Mouse (Mus musculus): Measurements from ENCODE around the gene Zfp92.
"Not testable (repeated sequence)": the region's sequence is repeated elsewhere in the genome, so short reads cannot be mapped to it uniquely, and the experiment has no call there.

Zfp92 gene

GRCm38 (mm10) chrX:73410880-73411517 is at the start of gene Zfp92:
TSS of gene Zfp92 (plus strand) at chrX:73411096.
- peak; percentile 14 for DNase-seq

- DNase-seq: no peak
Observed at GRCm38 (mm10) chrX:73363291-73363690, 47.6 kb upstream of the Zfp92 start.

DNA sequence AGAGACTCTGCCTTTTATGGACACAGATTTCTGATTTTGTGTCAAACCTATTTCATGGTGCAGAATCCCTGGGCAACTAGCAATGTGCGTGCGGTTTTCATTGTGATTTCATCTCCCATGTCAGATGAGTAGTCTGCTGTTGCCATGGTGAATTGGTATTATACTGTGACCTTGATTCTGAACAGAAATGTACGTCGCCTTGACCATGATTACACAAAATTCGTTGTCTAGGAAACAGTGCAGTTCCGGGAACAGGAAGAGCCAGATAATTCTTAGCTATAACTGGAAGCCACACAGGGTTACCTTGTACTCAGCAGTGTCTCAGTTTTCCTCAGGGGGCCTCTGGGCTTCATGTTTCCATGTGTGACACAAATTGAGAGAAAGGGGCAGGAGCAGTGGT is 26.5 kb upstream of the Zfp92 start:
- no peak for DNase-seq

DNA sequence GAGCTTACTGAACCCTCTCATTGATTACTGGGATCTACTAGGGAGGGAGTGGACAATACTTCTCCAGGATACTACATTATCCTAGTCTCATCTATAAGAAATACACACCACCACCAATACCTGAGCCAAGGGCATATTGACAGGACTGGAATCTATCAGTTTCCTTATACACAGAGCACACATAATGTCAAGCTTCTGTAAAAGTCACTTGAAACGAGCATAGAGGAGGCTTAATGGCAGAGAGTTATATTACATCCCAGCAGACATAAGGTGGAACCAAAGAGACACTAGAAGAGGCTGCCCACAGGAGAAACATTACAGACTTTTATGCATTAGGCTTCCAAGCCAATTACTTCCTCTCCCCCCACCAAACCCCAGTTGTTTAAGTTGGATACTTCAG is 26.0 kb upstream of the Zfp92 start:
- DNase-seq: no peak

- DNase-seq: no peak
Observed at GRCm38 (mm10) chrX:73391481-73391880, 19.4 kb upstream of the Zfp92 start.

DNA sequence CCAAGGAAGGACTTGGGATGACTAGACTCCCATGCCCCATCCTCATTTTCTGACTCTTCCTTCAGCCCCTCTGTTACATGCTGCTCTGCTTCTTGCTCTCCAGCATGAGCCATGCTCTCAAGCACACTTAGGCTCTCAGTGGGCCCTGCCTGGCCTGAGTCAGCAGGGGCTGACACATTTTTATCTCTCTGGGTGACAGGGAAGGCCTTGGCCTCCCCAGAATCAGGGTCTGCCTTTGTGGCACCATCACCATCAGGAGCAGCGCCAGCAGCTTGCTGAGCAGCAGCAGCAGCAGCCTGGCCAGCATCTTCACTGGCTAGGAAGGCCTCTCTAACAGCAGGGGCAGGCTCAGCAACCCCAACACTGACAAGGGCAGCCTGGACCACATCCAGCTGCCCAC is 14.4 kb upstream of the Zfp92 start:
- DNase-seq: no peak

DNA sequence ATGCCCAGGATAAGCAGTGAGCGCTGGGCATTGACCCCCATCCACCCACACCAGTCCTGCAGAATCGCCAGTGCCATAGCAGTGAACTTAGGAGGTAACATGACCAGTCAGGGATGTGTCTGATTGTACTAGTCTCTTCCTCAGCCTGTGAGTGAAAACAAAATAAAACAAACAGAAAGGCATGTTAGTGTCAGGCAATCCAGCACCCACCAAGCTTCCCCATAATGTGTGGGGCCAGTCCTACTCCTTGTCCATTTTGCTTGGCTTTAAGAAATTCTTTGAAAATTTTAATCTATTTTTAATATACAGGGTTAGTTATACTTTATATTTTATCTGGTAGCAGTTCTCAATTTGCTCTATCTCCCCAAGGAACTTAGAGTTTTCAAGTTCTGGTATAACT is 12.3 kb upstream of the Zfp92 start, which contains the start of gene Gm18336:
Gm18336 (minus strand) TSS at position 101 of the 400 bp plus-strand sequence.
- DNase-seq: not testable (repeated sequence)

DNA sequence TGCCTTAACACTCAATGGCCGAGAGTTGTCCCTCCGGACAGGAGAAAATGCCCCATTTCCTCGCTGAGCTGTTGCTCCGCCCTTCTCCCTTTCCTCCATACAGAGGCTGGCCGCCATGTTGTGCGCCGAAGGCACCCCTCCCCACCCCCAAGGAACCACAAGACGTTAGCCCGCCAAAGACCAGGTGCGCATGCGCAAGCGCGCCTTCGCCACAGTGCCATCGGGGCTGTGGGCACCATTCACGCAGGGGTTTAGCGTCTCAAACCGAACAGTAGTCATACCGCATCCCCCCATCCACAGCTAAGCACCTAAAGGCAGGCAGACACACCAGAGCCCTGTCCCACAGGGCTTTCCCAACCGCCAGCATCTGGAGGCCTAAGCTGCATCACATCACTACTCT is 9.9 kb upstream of the Zfp92 start:
- no peak for DNase-seq

DNA sequence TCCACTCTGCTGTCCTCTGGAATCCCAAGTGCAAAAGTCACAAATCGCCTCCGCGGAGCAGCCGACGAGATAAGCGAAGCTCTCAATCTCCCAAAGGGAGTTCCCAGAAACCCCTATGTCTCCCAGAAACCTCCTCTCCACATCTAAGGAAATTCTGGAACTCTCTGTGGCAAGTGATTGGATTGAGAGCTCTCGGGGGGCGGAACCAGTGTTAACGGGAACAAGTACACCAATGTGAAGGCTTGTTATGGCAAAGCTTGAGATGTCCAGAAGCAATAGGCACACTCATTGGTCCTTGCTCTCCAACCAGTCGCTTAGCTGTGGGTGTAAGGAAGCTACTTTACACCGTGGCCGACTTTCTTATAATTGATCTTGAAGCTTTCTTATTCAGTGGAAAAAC is 9.3 kb upstream of the Zfp92 start:
- no peak for DNase-seq

- no peak for DNase-seq
Observed at GRCm38 (mm10) chrX:73412767-73413166, 1.9 kb downstream of the Zfp92 start.

DNA sequence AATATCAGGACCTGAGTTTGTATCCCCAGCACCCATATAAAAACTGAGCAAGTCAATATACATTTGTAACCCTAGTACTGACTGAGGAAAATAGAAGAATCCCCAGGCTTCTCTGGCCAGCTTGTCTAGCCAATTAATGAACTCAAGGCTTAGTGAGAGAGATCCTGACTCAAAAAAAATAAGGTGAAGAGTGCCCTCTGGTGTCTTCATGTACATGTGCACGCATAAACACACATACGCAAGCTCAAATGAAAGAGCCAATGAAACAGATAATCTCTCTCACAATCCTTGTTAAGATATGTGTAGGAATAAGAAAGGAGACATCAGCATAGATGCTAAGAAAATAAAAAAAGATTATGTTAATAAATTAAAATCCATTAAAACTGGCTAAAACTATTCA is 19.1 kb downstream of the Zfp92 start:
- DNase-seq: peak; percentile 38

DNA sequence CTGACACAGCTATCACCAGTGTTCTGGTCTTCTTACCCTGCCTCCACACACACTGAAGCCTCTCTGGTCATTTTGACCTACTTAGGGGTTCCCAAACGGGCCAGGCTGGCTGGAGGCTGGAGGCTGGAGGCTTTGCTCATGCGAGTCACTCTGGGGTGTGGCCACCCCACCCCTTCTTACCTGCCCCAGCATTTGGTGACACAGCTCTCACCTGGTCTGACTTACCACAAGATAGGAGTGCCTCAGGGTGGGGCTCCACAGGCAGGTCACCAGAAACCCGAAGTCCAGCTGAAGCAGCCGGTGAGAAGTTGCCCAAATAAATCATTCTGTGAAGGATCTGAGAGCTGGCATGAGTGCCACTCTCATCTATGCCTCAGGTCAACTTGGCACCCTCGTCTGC is 22.0 kb downstream of the Zfp92 start:
- DNase-seq: no peak

DNA sequence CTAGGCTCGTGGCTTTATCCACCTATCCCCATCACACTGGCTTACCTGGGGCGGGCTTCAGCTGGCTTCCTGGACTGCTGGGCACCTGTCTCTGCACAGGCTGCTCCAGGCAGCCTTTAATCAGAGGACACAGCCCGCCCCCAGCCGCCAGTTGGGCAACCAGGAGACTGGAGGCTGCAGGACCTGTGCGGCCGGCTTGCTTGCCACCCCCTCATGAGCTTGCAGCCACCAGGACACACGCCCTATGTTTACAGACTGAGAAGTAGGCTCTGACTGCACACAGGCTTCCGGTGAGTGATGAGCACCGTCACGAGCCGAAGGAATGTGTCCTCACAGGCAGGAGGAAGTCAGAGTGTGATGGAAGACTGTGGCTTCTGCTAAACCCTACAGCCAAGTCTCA is 24.4 kb downstream of the Zfp92 start, which contains the start of gene Trex2:
Trex2 (minus strand) TSS at position 93 of the 400 bp plus-strand sequence.
- DNase-seq: no peak

GRCm38 (mm10) chrX:73441428-73441827 is 30.5 kb downstream of the Zfp92 start:
- no peak for DNase-seq

- DNase-seq: peak; percentile 50
Observed at GRCm38 (mm10) chrX:73451949-73452348, 41.1 kb downstream of the Zfp92 start.

DNA sequence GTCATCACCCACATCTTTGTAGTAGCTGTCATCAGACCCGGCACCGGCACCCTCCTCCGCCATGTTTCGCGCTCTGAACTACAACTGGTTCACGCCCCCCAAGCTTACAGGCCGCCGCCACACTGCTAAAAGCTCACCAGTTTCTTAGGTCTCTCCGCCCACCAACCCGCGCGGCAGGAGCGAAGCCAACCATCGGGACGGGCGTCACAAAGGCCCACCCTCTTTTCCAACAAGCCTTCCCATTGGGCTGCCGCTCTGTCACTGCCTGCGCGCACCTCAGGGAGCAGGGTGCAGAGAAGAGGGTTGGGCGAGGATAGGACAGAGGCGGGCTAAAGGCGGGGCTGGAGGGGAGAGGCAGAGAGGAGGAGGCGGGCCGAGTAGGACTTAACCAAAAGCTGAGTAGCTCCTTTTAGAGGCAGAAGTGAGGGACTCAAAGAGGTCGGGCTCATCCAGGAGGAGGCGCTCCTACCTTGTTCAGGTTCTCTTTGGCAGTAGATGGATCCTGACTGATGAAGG is 48.0 kb downstream of the Zfp92 start, which contains the start of gene Haus7:
Haus7 (minus strand) TSS at position 168 of the 516 bp plus-strand sequence.
- DNase-seq: peak; percentile 96

GRCm38 (mm10) chrX:73460792-73461191 is 49.9 kb downstream of the Zfp92 start:
- DNase-seq: no peak

DNA sequence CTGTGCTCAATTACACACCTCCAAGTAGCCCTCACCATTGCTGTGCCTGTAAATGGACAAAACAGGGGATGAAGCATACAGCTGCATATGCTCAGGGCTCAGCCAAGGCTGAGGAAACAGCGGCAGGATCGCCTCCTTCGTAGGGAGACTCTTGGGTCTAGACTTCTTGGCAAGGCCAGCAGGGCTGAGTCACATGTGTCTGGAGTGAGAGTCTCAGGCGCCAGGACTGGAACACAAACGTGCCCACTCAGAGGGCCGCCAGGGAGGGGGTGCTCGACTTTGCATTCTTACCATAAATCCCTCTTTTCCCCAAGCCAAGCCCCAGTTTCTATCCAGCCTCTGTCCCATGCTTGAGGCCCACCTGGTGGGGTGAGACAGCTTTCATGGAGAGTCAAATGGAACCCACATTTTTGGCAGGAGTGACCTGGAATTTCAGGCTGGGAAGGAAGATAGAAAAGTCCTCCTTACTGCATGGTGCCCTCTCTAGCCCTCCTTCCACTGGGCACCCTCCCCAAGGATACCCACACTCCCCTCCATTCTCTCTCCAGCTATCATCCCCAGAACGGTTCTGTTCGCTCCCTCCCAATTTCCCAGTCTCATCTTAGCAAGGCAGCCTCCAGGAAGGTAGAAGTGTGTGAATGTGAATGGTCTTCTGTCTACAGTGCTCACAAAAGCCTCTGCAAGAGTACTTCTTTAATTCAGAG is 54.7 kb downstream of the Zfp92 start:
- peak; percentile 24 for DNase-seq

DNA sequence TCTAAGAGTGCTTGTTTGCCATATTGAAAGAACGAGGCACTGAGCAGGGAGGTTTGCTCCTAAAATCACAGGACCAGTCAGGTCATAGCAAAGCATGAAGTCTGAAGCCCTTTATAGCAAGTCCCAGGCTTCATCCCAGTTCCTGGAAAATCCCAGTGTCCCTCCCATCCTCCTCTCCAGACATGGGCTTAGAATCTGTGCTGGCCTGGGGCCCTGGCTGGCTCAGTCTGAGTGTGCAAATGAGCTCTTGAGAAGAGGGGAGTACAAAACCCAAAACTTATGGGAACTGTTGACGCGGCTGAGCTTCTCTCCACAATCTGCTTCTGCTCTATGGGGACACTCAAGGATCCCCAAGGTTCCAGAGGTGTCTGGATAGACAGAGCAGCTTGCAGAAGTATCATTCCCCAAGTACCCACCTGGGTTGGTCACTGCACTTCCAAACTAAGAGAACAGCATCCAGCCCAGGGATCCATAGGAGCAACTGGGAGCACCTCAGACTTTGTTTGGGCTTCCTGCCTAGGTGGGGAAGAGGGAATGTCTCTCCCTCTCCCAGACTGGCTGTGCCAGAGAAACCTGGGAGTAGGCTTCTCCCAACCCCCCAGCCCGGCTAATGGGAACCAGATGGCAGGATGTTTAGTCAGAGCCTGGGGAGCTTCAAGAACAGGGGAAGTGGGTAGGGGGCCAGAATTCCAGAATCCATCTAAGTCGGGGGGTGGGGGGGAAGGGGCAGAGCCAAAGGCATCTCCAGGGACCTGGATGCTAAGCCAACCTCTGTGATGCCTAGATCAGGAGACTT is 56.7 kb downstream of the Zfp92 start:
- DNase-seq: no peak

- DNase-seq: peak; percentile 28
Observed at GRCm38 (mm10) chrX:73468330-73468729, 57.4 kb downstream of the Zfp92 start.

GRCm38 (mm10) chrX:73468752-73469151 is 57.9 kb downstream of the Zfp92 start:
- DNase-seq: no peak

- no peak for DNase-seq
Observed at GRCm38 (mm10) chrX:73471764-73472163, 60.9 kb downstream of the Zfp92 start.
